Mouse (Mus musculus): ENCODE measurements at regions not wholly inside any gene's neighbourhood (a gene's known extent, or its start where the extent isn't known, plus 50 kb on each side); places are given as distances from the start of the nearest gene placed in this dataset.

DNA sequence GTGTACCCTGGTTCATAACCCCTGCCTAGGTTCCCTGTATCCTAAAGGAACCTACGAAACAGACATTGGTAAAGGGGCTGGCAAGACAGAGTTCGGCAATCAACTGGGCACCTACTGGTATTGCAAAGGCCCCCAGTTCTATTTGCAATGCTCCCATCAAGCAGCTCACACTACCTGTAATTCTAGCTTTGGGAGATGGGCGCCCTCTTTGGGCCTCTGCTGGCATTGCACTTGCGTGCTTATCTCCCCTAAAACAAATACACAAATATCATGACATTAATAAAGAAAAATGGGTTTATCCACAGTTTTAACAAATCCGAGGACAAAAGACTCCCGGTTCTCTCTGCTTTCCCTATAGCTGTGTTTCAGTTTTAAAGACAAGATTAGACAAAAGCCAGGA lies 61.5 kb upstream of the Gm11733 start:
- H3K4me3 ChIP-seq (ENCODE audit: insufficient read depth, low read depth, low read length): no peak overlapping the region
- no peak overlapping the region for H3K27ac ChIP-seq (ENCODE audit: insufficient read depth, low read depth, low read length)
- peaks cover under 1% of the 10 kb centered on the region; the same call in 1 of the 2 replicates for H3K4me1 ChIP-seq (ENCODE audit: control insufficient read depth, insufficient read depth, low read length)
- TF ChIP-seq CTCF (IDR thresholded peaks at IDR 0.05; ENCODE audit: insufficient read depth, low read depth, low read length) (no peak), POLR2A (IDR thresholded peaks at IDR 0.05; ENCODE audit: insufficient read depth, low read depth, low read length) (no peak)
- 88% methylated on average over 6 of the region's 6 CpGs for WGBS

DNA sequence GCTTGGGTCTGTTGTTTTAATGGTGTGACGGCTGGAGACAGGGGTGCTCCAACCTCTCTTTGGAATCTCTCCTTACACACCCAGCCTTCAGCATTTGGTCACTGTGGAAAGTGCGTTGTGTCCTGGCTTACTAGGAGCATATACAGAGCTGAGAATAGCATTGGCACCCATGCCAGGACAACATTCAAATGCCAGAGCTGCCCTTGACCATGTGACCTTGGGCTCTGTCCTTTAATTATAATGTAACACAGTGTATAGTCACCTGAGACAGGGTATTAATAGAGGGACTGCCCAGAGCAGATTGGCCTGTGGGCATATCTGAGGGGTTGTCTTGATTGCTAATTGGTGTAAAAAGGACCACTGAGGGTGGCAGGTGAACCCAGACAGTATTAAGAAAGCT lies 60.7 kb upstream of the Gm11733 start:
- TF ChIP-seq CTCF (IDR thresholded peaks at IDR 0.05; ENCODE audit: insufficient read depth, low read depth, low read length) (no peak), POLR2A (IDR thresholded peaks at IDR 0.05; ENCODE audit: insufficient read depth, low read depth, low read length) (no peak)
- Histone ChIP-seq H3K27ac (ENCODE audit: insufficient read depth, low read depth, low read length) (no peak overlapping the region), H3K4me3 (ENCODE audit: insufficient read depth, low read depth, low read length) (no peak overlapping the region), H3K4me1 (ENCODE audit: control insufficient read depth, insufficient read depth, low read length) (peaks cover 4% of the 10 kb centered on the region; the same call in 1 of the 2 replicates)
- 94% methylated on average over 2 of the region's 2 CpGs for WGBS

GRCm38 (mm10) chr11:117425466-117425865 lies 58.7 kb upstream of the Gm11733 start:
- H3K4me1 ChIP-seq (ENCODE audit: control insufficient read depth, insufficient read depth, low read length): peaks cover 4% of the 10 kb centered on the region; the same call in 1 of the 2 replicates
- H3K4me3 ChIP-seq (ENCODE audit: insufficient read depth, low read depth, low read length): no peak overlapping the region
- no peak overlapping the region for H3K27ac ChIP-seq (ENCODE audit: insufficient read depth, low read depth, low read length)
- WGBS: 52% methylated on average over 9 of the region's 9 CpGs
- TF ChIP-seq CTCF (IDR thresholded peaks at IDR 0.05; ENCODE audit: insufficient read depth, low read depth, low read length) (no peak), POLR2A (IDR thresholded peaks at IDR 0.05; ENCODE audit: insufficient read depth, low read depth, low read length) (no peak)

- H3K4me3 ChIP-seq (ENCODE audit: insufficient read depth, low read depth, low read length): no peak overlapping the region
- peaks cover 4% of the 10 kb centered on the region; the same call in 1 of the 2 replicates for H3K4me1 ChIP-seq (ENCODE audit: control insufficient read depth, insufficient read depth, low read length)
- 49% methylated on average over 12 of the region's 12 CpGs for WGBS
- H3K27ac ChIP-seq (ENCODE audit: insufficient read depth, low read depth, low read length): no peak overlapping the region
- TF ChIP-seq CTCF (IDR thresholded peaks at IDR 0.05; ENCODE audit: insufficient read depth, low read depth, low read length): no peak
- no peak for TF ChIP-seq POLR2A (IDR thresholded peaks at IDR 0.05; ENCODE audit: insufficient read depth, low read depth, low read length)
Measured at GRCm38 (mm10) chr11:117425927-117426326, 58.2 kb upstream of the Gm11733 start.

GRCm38 (mm10) chr11:117426651-117427050 lies 57.5 kb upstream of the Gm11733 start:
- WGBS: 89% methylated on average over 4 of the region's 4 CpGs
- TF ChIP-seq POLR2A (IDR thresholded peaks at IDR 0.05; ENCODE audit: insufficient read depth, low read depth, low read length): no peak
- TF ChIP-seq CTCF (IDR thresholded peaks at IDR 0.05; ENCODE audit: insufficient read depth, low read depth, low read length): no peak
- peaks cover 4% of the 10 kb centered on the region; the same call in 1 of the 2 replicates for H3K4me1 ChIP-seq (ENCODE audit: control insufficient read depth, insufficient read depth, low read length)
- no peak overlapping the region for H3K27ac ChIP-seq (ENCODE audit: insufficient read depth, low read depth, low read length)
- H3K4me3 ChIP-seq (ENCODE audit: insufficient read depth, low read depth, low read length): no peak overlapping the region

DNA sequence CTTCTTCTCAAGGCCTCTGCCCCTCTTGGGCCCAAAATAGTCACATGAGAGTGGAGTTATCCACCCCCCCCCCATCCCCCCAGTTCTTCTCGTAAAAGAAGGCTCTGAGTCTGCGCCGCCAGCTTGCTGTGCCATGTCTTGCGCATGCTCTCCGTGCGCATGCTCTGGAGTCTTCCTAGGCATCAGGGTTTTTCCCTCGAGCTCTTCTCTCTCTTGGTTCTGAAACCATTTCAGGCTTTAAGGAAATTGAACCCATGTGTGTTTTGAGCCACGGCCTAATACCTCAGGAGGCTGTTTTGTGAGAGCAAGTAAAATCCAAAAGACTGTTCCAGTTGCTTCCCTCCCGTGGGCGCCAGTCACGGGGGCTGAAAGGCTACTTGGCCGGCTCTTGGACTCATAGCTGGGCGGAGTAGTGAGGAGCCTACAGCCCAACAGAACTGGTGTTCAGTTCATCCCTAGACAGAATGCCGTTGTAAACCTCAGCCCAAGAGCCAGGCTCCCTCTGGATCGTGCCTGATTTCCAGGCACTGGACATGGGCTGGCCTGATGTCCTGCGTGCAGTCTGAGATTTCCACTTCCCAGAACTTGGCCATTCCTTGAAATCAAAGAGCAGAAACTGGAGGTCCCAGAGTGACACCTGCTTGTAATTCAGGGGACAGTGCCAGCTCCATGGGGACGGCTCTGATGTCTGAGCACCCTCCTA lies 56.2 kb upstream of the Gm11733 start:
- Histone ChIP-seq H3K4me3 (ENCODE audit: insufficient read depth, low read depth, low read length) (no peak overlapping the region), H3K4me1 (ENCODE audit: control insufficient read depth, insufficient read depth, low read length) (peaks cover 4% of the 10 kb centered on the region; the same call in 1 of the 2 replicates), H3K27ac (ENCODE audit: insufficient read depth, low read depth, low read length) (no peak overlapping the region)
- TF ChIP-seq CTCF (IDR thresholded peaks at IDR 0.05; ENCODE audit: insufficient read depth, low read depth, low read length): no peak
- 86% methylated on average over 17 of the region's 17 CpGs for WGBS

GRCm38 (mm10) chr11:117429326-117429752 lies 54.8 kb upstream of the Gm11733 start:
- H3K4me3 ChIP-seq (ENCODE audit: insufficient read depth, low read depth, low read length): no peak overlapping the region
- WGBS: 77% methylated on average over 10 of the region's 10 CpGs
- no peak overlapping the region for H3K27ac ChIP-seq (ENCODE audit: insufficient read depth, low read depth, low read length)
- peaks cover 4% of the 10 kb centered on the region; the same call in 1 of the 2 replicates for H3K4me1 ChIP-seq (ENCODE audit: control insufficient read depth, insufficient read depth, low read length)
- TF ChIP-seq POLR2A (IDR thresholded peaks at IDR 0.05; ENCODE audit: insufficient read depth, low read depth, low read length) (no peak), CTCF (IDR thresholded peaks at IDR 0.05; ENCODE audit: insufficient read depth, low read depth, low read length) (no peak)

GRCm38 (mm10) chr11:117429894-117430293 lies 54.3 kb upstream of the Gm11733 start:
- WGBS: 68% methylated on average over 8 of the region's 8 CpGs
- H3K4me1 ChIP-seq (ENCODE audit: control insufficient read depth, insufficient read depth, low read length): peaks cover 4% of the 10 kb centered on the region; the same call in 1 of the 2 replicates
- TF ChIP-seq POLR2A (IDR thresholded peaks at IDR 0.05; ENCODE audit: insufficient read depth, low read depth, low read length) (no peak), CTCF (IDR thresholded peaks at IDR 0.05; ENCODE audit: insufficient read depth, low read depth, low read length) (no peak)
- H3K4me3 ChIP-seq (ENCODE audit: insufficient read depth, low read depth, low read length): no peak overlapping the region
- H3K27ac ChIP-seq (ENCODE audit: insufficient read depth, low read depth, low read length): no peak overlapping the region

GRCm38 (mm10) chr11:117434056-117434455 lies 50.1 kb upstream of the Gm11733 start:
- no peak overlapping the region for H3K27ac ChIP-seq (ENCODE audit: insufficient read depth, low read depth, low read length)

More at GRCm38 (mm10) chr11:117434056-117434455, 50.1 kb upstream of the Gm11733 start:
- no peak for TF ChIP-seq POLR2A (IDR thresholded peaks at IDR 0.05; ENCODE audit: insufficient read depth, low read depth, low read length)
- TF ChIP-seq CTCF (IDR thresholded peaks at IDR 0.05; ENCODE audit: insufficient read depth, low read depth, low read length): no peak
- Histone ChIP-seq H3K4me3 (ENCODE audit: insufficient read depth, low read depth, low read length) (no peak overlapping the region), H3K4me1 (ENCODE audit: control insufficient read depth, insufficient read depth, low read length) (peaks cover 28% of the 10 kb centered on the region)

All from olfactory bulb, adult 2 months (tissue).